Mouse (Mus musculus) limb, embryonic 11.5 days (tissue): ENCODE measurements around the gene Ap3d1. TPM values are rescaled to one million over a fixed set of nuclear protein-coding genes. Genes with fewer than 3 reads are reported as not detected.
A peak's percentile ranks its signal among the peaks of the same experiment; 100 is the strongest.

Experiments
- ATAC-seq: fragments of 200-750 bp; cut with Nextera tagmentation; 2 replicates; pipeline ENCODE4 v1.8.0; 2017; ENCODE audit warnings: low read depth; ENCODE audit not compliant: insufficient number of reproducible peaks, low FRiP score, low TSS enrichment
- DNase-seq: peaks from one replicate; pipeline ENCODE4 v3.0.0-alpha.2; 2015; ENCODE audit warnings: low spot score
- H3K27ac ChIP-seq: fragments of 300-500 bp; sonication (generic); replicated peaks from 2 replicates; pipeline ENCODE4 v1.5.1; 2014; ENCODE audit warnings: low read depth, mild to moderate bottlenecking, low read length
- H3K27me3 ChIP-seq: fragments of 300-500 bp; sonication (generic); 2 replicates; pipeline ENCODE4 v1.6.1; 2014; ENCODE audit warnings: mild to moderate bottlenecking, low read length, mixed read lengths; ENCODE audit not compliant: control insufficient read depth, insufficient read depth
- H3K36me3 ChIP-seq: fragments of 300-500 bp; sonication (generic); 2 replicates; pipeline ENCODE4 v1.6.1; 2014; ENCODE audit warnings: mild to moderate bottlenecking, low read length, moderate library complexity, mixed read lengths; ENCODE audit not compliant: control insufficient read depth, insufficient read depth
- H3K4me1 ChIP-seq: fragments of 300-500 bp; sonication (generic); 2 replicates; pipeline ENCODE4 v1.6.1; 2014; ENCODE audit warnings: low read length, mixed read lengths; ENCODE audit not compliant: control insufficient read depth, insufficient read depth
- H3K4me2 ChIP-seq: fragments of 300-500 bp; sonication (generic); 2 replicates; pipeline ENCODE4 v1.6.1; 2014; ENCODE audit warnings: low read depth, mild to moderate bottlenecking, moderate library complexity; ENCODE audit not compliant: severe bottlenecking
- H3K4me3 ChIP-seq: fragments of 300-500 bp; sonication (generic); 2 replicates; pipeline ENCODE4 v1.5.1; 2014; ENCODE audit warnings: low read depth, low read length
- H3K9ac ChIP-seq: fragments of 300-500 bp; sonication (generic); 2 replicates; pipeline ENCODE4 v1.6.1; 2014; ENCODE audit warnings: mild to moderate bottlenecking, low read length
- H3K9me3 ChIP-seq: fragments of 300-500 bp; sonication (generic); 2 replicates; pipeline ENCODE4 v1.6.1; 2016; ENCODE audit warnings: low read length; ENCODE audit not compliant: control insufficient read depth
- WGBS: fragments of 180-500 bp; shearing (Covaris S2); extraction: QIAGEN DNeasy Blood & Tissue Kit; methylation state at CpG from one replicate; pipeline ENCODE4 v1.1.7; 2014; 5-methylcytosine and 5-hydroxymethylcytosine counted together
- polyA plus RNA-seq: library from polyadenylated mRNA; unstranded; fragments of >200 nt; fragmentation: Nextera tagmentation; extraction: Ambion mirVana; gene quantifications from 2 replicates; pipeline ENCODE4 v1.2.1, GENCODE M21; 2014

Gene Ap3d1
- polyA plus RNA-seq, 1 experiment from 2014 or later, result 67.8 TPM

DNA sequence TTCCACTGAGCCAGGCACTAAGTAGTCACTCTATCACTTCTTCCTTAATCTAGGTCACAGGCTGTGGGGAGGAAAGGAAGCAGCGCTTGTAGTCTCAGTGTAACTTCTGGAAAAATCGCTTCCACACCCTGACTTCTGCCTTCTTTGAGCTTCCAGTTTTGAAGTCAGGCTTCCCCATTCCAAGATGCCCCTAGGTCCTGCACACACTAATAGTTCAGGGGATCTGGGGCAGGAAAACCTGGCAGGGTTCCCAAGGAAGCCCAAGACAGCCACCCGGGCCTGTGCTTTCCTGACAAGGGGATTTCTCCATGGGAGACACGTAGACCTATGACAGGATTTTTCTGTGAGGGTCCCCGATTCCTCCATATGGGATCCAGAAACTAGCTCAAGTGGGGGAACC lies 918 bp downstream of the Ap3d1 start:
- H3K27me3 ChIP-seq, result no peaks in the 10 kb centered on the region
- ATAC-seq, result no peak
- no peak overlapping the region for H3K27ac ChIP-seq
- H3K9me3 ChIP-seq, result no peaks in the 10 kb centered on the region
- H3K9ac ChIP-seq, result peak overlapping the region; percentile 91
- H3K4me2 ChIP-seq, result peak overlapping the region; percentile 92
- H3K4me3 ChIP-seq, result peak overlapping the region; percentile 100
- DNase-seq, result no peak
- H3K36me3 ChIP-seq, result peaks cover 4% of the 10 kb centered on the region; the same call in 1 of the 2 replicates
- peaks cover 10% of the 10 kb centered on the region for H3K4me1 ChIP-seq
- WGBS, result 36% methylated on average over 5 of the region's 5 CpGs

DNA sequence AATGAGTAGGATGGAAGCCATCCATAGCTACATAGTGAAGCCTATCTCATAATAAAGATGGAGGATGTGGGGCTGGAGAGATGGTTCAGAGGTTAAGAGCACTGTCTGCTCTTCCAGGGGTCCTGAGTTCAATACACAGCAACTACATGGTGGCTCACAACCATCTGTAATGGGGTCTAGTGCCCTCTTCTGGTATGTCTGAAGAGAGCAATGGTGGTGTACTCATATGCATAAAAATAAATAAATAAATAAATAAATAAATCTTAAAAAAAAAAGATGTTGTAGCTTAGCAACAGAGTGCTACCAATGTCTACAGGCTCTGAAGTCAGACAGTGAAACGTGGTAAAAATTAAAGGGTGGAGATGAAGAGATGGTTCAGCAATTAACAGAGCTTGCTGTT lies 3.4 kb downstream of the Ap3d1 start:
- ATAC-seq, result no peak
- H3K27me3 ChIP-seq, result no peaks in the 10 kb centered on the region
- no peak overlapping the region for H3K27ac ChIP-seq
- DNase-seq, result no peak
- H3K9ac ChIP-seq, result no peak overlapping the region
- peaks cover 10% of the 10 kb centered on the region for H3K4me1 ChIP-seq
- no peaks in the 10 kb centered on the region for H3K9me3 ChIP-seq
- peaks cover 6% of the 10 kb centered on the region; the same call in 1 of the 2 replicates for H3K36me3 ChIP-seq
- no peak overlapping the region for H3K4me2 ChIP-seq
- 75% methylated on average over 1 of the region's 1 CpGs for WGBS
- H3K4me3 ChIP-seq, result no peak overlapping the region

DNA sequence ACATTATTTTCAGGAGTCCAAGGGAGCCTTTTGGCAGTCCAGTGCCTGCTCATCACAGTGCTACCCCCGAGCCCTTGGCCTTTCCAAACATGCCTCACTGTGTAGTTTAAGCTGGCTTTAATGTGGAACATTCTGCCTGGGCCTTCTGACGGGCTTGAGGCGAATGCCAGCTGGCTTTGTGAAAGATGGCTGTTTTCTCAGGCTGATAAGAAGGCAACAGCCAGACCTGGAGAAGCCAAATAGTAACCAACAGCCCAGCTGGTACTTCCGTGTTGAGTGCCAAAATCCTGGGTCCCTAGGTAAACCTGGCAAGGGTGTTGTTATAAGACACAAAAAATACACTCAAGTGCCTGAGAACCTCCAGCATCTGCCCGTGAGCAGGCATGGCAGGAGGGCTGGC lies 5.3 kb downstream of the Ap3d1 start:
- H3K27me3 ChIP-seq, result no peaks in the 10 kb centered on the region
- H3K36me3 ChIP-seq, result peaks cover 14% of the 10 kb centered on the region; the same call in 1 of the 2 replicates
- WGBS, result 77% methylated on average over 5 of the region's 5 CpGs
- DNase-seq, result no peak
- no peak overlapping the region for H3K9ac ChIP-seq
- no peak for ATAC-seq
- no peak overlapping the region for H3K4me2 ChIP-seq
- no peak overlapping the region for H3K27ac ChIP-seq
- H3K9me3 ChIP-seq, result no peaks in the 10 kb centered on the region
- peaks cover 10% of the 10 kb centered on the region for H3K4me1 ChIP-seq
- no peak overlapping the region for H3K4me3 ChIP-seq

DNA sequence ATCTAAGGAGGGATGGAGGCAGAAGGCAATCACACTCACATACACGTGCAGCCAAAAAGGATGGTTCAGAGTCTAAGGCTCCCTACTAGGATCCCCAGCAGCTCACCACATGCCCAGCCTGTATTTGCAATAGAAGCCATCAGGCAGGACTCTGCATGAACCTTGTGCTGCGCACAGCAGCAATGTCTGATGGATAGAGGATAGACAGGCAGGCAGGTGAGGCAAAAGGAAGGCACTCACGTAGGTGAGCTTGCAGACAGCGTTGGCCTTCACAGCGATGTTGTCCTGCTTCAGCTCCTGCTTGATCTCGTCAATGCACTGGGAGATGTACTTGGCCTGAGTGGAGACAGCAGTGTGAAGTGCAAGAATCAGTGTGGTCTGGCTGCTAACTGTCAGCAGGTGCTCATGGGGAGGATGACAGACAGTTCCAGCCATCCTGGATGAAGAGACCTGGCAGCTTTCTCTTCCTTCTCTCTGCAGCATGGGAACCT lies 9.4 kb downstream of the Ap3d1 start:
- Histone ChIP-seq H3K9ac (no peak overlapping the region), H3K27me3 (no peaks in the 10 kb centered on the region), H3K9me3 (no peaks in the 10 kb centered on the region), H3K36me3 (peaks cover 38% of the 10 kb centered on the region), H3K4me1 (no peaks in the 10 kb centered on the region), H3K27ac (no peak overlapping the region), H3K4me2 (no peak overlapping the region), H3K4me3 (no peak overlapping the region)
- ATAC-seq (no peak), DNase-seq (no peak)
- 90% methylated on average over 6 of the region's 6 CpGs for WGBS

DNA sequence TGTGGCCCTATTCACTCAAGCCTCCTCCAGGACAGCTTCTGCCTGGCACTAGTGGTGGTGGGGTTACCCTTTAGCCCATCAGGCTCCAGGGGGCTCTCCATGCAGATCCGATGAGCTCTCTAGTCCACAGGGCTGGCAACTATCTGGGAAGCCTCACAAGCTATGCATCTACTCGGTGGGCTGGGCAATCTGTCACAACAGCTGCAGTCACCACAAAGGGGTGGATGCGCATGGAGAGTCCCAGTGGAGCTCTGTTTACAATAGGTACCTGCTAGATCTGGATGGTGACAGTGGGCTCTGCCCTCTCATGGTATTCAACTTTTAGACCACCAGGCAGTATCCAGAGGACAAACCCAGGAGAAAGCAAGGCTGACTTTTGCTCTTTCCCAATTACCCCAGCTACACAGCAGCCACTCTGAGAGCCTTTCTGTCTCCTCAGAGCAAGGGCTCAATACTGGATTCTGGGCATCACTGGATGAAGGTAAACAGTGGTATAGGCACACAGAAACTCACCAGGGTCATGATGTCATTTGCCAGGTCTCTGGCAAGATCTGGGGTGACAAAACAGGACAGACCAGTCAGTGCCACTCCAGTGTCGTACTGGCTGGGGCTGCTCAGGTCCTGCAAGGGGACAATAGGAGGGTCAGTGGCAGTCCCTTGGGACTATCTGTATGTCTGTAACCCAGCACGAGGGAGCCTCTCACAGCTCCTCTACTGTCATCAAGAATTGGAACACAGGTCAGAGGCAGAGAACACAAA lies 14.5 kb downstream of the Ap3d1 start:
- Histone ChIP-seq H3K27me3 (no peaks in the 10 kb centered on the region), H3K36me3 (peaks cover 51% of the 10 kb centered on the region), H3K27ac (no peak overlapping the region), H3K4me1 (no peaks in the 10 kb centered on the region), H3K9ac (no peak overlapping the region), H3K4me3 (no peak overlapping the region), H3K9me3 (no peaks in the 10 kb centered on the region), H3K4me2 (no peak overlapping the region)
- ATAC-seq, result no peak
- 88% methylated on average over 5 of the region's 5 CpGs for WGBS
- no peak for DNase-seq

DNA sequence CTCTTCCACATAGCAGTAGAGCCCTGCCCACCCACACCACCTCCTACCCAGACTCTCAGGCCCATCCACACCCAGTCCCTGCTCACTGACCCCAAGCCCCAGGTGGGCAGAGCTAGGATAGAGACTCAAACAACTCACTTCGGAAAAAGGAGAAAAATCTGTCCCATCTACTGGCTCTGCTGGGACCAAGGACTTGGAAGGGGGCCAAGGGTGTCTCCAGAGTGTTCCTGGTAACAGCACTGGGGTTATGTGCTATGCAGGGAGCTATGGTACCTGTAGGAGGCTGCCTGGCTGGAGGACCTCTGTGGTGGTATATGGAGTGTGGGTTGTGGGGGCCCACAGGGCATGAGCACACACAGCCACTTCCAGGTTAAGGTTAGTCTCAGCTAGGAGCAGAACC lies 24.8 kb downstream of the Ap3d1 start:
- WGBS, result 88% methylated on average over 1 of the region's 1 CpGs
- peaks cover 51% of the 10 kb centered on the region for H3K36me3 ChIP-seq
- no peaks in the 10 kb centered on the region for H3K27me3 ChIP-seq
- H3K4me2 ChIP-seq, result no peak overlapping the region
- DNase-seq, result no peak
- no peak overlapping the region for H3K27ac ChIP-seq
- no peak overlapping the region for H3K9ac ChIP-seq
- H3K4me1 ChIP-seq, result no peaks in the 10 kb centered on the region
- H3K9me3 ChIP-seq, result no peaks in the 10 kb centered on the region
- no peak for ATAC-seq
- H3K4me3 ChIP-seq, result no peak overlapping the region

DNA sequence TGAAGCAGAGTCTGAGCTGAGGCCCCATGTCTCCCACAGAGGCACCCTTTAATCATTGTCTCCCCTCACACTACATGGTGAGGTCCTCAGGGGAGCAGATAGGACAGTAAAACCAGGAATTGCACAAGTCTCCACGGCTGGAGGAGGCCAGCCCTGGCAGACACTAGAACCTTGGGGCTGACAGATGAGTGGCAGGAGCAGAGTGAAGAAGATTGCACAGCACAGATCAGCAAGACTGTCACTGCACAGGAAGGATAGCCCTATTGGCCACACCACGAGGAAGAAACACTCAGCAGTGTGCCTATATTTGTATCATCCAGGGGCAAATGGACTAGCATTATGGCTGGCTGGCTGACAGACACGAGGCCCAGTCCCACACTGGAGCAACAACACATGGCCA lies 31.2 kb downstream of the Ap3d1 start:
- ATAC-seq, result no peak
- H3K27me3 ChIP-seq, result no peaks in the 10 kb centered on the region

DNA sequence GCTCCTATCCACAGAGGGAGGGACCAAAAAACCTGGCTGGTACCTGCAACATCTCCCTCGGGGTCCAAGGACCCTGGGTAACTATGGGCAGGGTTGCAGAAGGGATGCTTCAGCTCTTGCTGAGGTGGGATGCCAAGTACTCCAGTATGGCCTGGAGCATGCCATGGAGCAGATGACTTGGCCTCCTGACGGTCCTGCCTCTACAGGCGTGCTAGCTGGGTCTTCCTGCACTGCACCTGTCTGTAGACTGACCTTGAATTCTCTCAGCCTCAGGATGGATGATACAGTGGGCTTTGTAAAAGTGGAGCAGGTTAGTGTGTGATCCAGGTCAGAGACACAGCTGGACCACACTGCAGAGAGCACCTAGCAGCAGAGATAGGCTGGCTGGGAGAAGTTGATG lies 36.6 kb downstream of the Ap3d1 start:
- DNase-seq, result no peak
- Histone ChIP-seq H3K4me3 (no peak overlapping the region), H3K9me3 (no peaks in the 10 kb centered on the region), H3K36me3 (peaks cover 34% of the 10 kb centered on the region), H3K9ac (no peak overlapping the region), H3K27ac (no peak overlapping the region), H3K4me1 (peaks cover 7% of the 10 kb centered on the region), H3K4me2 (no peak overlapping the region), H3K27me3 (no peaks in the 10 kb centered on the region)
- no peak for ATAC-seq
- 76% methylated on average over 3 of the region's 3 CpGs for WGBS

More for the DNA sequence above, 31.2 kb downstream of the Ap3d1 start:
- H3K4me1 ChIP-seq, result no peaks in the 10 kb centered on the region
- no peak overlapping the region for H3K4me2 ChIP-seq
- DNase-seq, result no peak
- H3K36me3 ChIP-seq, result peaks cover 56% of the 10 kb centered on the region
- H3K4me3 ChIP-seq, result no peak overlapping the region
- H3K27ac ChIP-seq, result no peak overlapping the region
- 86% methylated on average over 3 of the region's 3 CpGs for WGBS
- H3K9ac ChIP-seq, result no peak overlapping the region
- H3K9me3 ChIP-seq, result no peaks in the 10 kb centered on the region
